Mouse (Mus musculus) hindbrain, postnatal 0 days (tissue): ENCODE measurements at regions not wholly inside any gene's neighbourhood (a gene's known extent, or its start where the extent isn't known, plus 50 kb on each side); places are given as distances from the start of the nearest gene placed in this dataset.

ENCODE experiments used
- ATAC-seq: fragments of 200-750 bp; cut with Nextera tagmentation; 2 replicates; pipeline ENCODE4 v1.8.0; 2017; ENCODE audit warnings: mild to moderate bottlenecking, moderate TSS enrichment, moderate library complexity
- DNase-seq: peaks from one replicate; pipeline ENCODE4 v3.0.0-alpha.2; 2015; ENCODE audit warnings: low spot score
- H3K27ac ChIP-seq: fragments of 300-500 bp; sonication (generic); 2 replicates; pipeline ENCODE4 v1.5.1; 2014; ENCODE audit warnings: mild to moderate bottlenecking
- H3K27me3 ChIP-seq: fragments of 300-500 bp; sonication (generic); 2 replicates; pipeline ENCODE4 v1.6.1; 2014; ENCODE audit warnings: low read length, mixed read lengths; ENCODE audit not compliant: insufficient read depth
- H3K36me3 ChIP-seq: fragments of 300-500 bp; sonication (generic); 2 replicates; pipeline ENCODE4 v1.6.1; 2014; ENCODE audit warnings: low read length, mixed read lengths; ENCODE audit not compliant: insufficient read depth
- H3K4me1 ChIP-seq: fragments of 300-500 bp; sonication (generic); 2 replicates; pipeline ENCODE4 v1.6.1; 2014; ENCODE audit warnings: antibody characterized with exemption, low read length, mixed read lengths; ENCODE audit not compliant: insufficient read depth
- H3K4me2 ChIP-seq: fragments of 300-500 bp; sonication (generic); 2 replicates; pipeline ENCODE4 v1.6.1; 2014; ENCODE audit warnings: low read depth, mild to moderate bottlenecking, low read length, moderate library complexity, mixed read lengths
- H3K4me3 ChIP-seq: fragments of 300-500 bp; sonication (generic); 2 replicates; pipeline ENCODE4 v1.5.1; 2014; ENCODE audit warnings: low read length
- H3K9ac ChIP-seq: fragments of 300-500 bp; sonication (generic); replicated peaks from 2 replicates; pipeline ENCODE4 v1.6.1; 2014; ENCODE audit warnings: mild to moderate bottlenecking, low read length, moderate library complexity, mixed read lengths
- H3K9me3 ChIP-seq: fragments of 300-500 bp; sonication (generic); 2 replicates; pipeline ENCODE4 v1.6.1; 2016; ENCODE audit warnings: low read length, mixed read lengths
- CTCF ChIP-seq: IDR thresholded peaks from 2 replicates; pipeline ENCODE4 v1.5.1; 2016; ENCODE audit warnings: antibody characterized with exemption, control low read depth, low read depth
- WGBS: fragments of 180-500 bp; shearing (Covaris S2); extraction: QIAGEN DNeasy Blood & Tissue Kit; methylation state at CpG from one replicate; pipeline ENCODE4 v1.1.7; 2014; 5-methylcytosine and 5-hydroxymethylcytosine counted together

GRCm38 (mm10) chr15:21656322-21656721 lies 892.5 kb upstream of the Cdh18 start:
- no peak overlapping the region for H3K4me2 ChIP-seq
- ATAC-seq = no peak
- no peaks in the 10 kb centered on the region for H3K9me3 ChIP-seq
- no peak for TF ChIP-seq CTCF
- DNase-seq = no peak
- H3K4me1 ChIP-seq = no peaks in the 10 kb centered on the region
- no peaks in the 10 kb centered on the region for H3K36me3 ChIP-seq
- no peak overlapping the region for H3K9ac ChIP-seq
- H3K27ac ChIP-seq = no peak overlapping the region
- no peak overlapping the region for H3K4me3 ChIP-seq
- no peaks in the 10 kb centered on the region for H3K27me3 ChIP-seq

GRCm38 (mm10) chr15:21664180-21664579 lies 884.6 kb upstream of the Cdh18 start:
- Histone ChIP-seq H3K4me3 (no peak overlapping the region), H3K4me2 (no peak overlapping the region), H3K9ac (no peak overlapping the region), H3K27me3 (no peaks in the 10 kb centered on the region), H3K36me3 (no peaks in the 10 kb centered on the region), H3K27ac (no peak overlapping the region), H3K4me1 (no peaks in the 10 kb centered on the region), H3K9me3 (no peaks in the 10 kb centered on the region)
- ATAC-seq (no peak), DNase-seq (no peak)
- no peak for TF ChIP-seq CTCF
- 84% methylated on average over 4 of the region's 4 CpGs for WGBS

- peak; percentile 33 for DNase-seq
- H3K4me1 ChIP-seq = no peaks in the 10 kb centered on the region
- no peak overlapping the region for H3K9ac ChIP-seq
- no peak overlapping the region for H3K4me3 ChIP-seq
- no peak for ATAC-seq
- TF ChIP-seq CTCF = peak; percentile 22; the same call in 1 of the 2 replicates
- no peak overlapping the region for H3K4me2 ChIP-seq
- no peaks in the 10 kb centered on the region for H3K36me3 ChIP-seq
- no peaks in the 10 kb centered on the region for H3K9me3 ChIP-seq
- H3K27ac ChIP-seq = no peak overlapping the region
- H3K27me3 ChIP-seq = no peaks in the 10 kb centered on the region
Measured at GRCm38 (mm10) chr15:21669760-21670159, 879.1 kb upstream of the Cdh18 start.

GRCm38 (mm10) chr15:21684138-21684537 lies 864.7 kb upstream of the Cdh18 start:
- WGBS = 88% methylated on average over 2 of the region's 2 CpGs
- Histone ChIP-seq H3K27me3 (no peaks in the 10 kb centered on the region), H3K9ac (no peak overlapping the region), H3K27ac (no peak overlapping the region), H3K36me3 (no peaks in the 10 kb centered on the region), H3K4me2 (no peak overlapping the region), H3K4me1 (no peaks in the 10 kb centered on the region), H3K9me3 (no peaks in the 10 kb centered on the region), H3K4me3 (no peak overlapping the region)
- no peak for ATAC-seq
- no peak for DNase-seq
- no peak for TF ChIP-seq CTCF
